Mouse (Mus musculus): ENCODE measurements around the gene Hepacam2. TPM values are rescaled to one million over a fixed set of nuclear protein-coding genes. Genes with fewer than 3 reads are reported as not detected.
"Not testable (repeated sequence)": the region's sequence is repeated elsewhere in the genome, so short reads cannot be mapped to it uniquely, and the experiment has no call there.

Gene Hepacam2
- polyA plus RNA-seq, 1 experiment from 2014 or later, result 0.23 TPM

GRCm38 (mm10) chr6:3463594-3463993, 34.5 kb downstream of the Hepacam2 start:
- TF ChIP-seq CTCF (IDR thresholded peaks at IDR 0.05), result no peak
- H3K27me3 ChIP-seq, result peaks cover 47% of the 10 kb centered on the region
- in situ Hi-C loops (cut with MboI; ENCODE audit: low pct_unique_long_range_greater_than_20kb), result no loop called here
- ChIA-PET CTCF (no interaction called here), POLR2A (no interaction called here)
- DNase-seq (ENCODE audit: low read depth, low spot score) (no peak), ATAC-seq (no peak)

- DNase-seq (ENCODE audit: low read depth, low spot score) (no peak), ATAC-seq (no peak)
- ChIA-PET POLR2A (no interaction called here), CTCF (interaction anchor here (1.1 kb wide), 1 partner anchor 12 kb away, joined by 3 read pairs; no protein-coding TSS in a partner anchor)
- no peak for TF ChIP-seq CTCF (IDR thresholded peaks at IDR 0.05)
- peaks cover 52% of the 10 kb centered on the region for H3K27me3 ChIP-seq
- in situ Hi-C loops (cut with MboI; ENCODE audit: low pct_unique_long_range_greater_than_20kb), result no loop called here
Observed at GRCm38 (mm10) chr6:3463026-3463425, 35.1 kb downstream of the Hepacam2 start.

GRCm38 (mm10) chr6:3455944-3456536, 42.1 kb downstream of the Hepacam2 start:
- peaks cover 36% of the 10 kb centered on the region for H3K27me3 ChIP-seq
- POLR2A ChIA-PET, result no interaction called here
- CTCF ChIA-PET, result interaction anchor here (1.4 kb wide), 1 partner anchor 8 kb away, joined by 3 read pairs; no protein-coding TSS in a partner anchor
- peak; percentile 89 for ATAC-seq
- no peak for TF ChIP-seq CTCF (IDR thresholded peaks at IDR 0.05)
- DNase-seq (ENCODE audit: low read depth, low spot score), result peak; percentile 15
- in situ Hi-C loops (cut with MboI; ENCODE audit: low pct_unique_long_range_greater_than_20kb), result no loop called here

GRCm38 (mm10) chr6:3454421-3454820, 43.7 kb downstream of the Hepacam2 start:
- POLR2A ChIA-PET, result no interaction called here
- in situ Hi-C loops (cut with MboI; ENCODE audit: low pct_unique_long_range_greater_than_20kb), result no loop called here
- no peak for TF ChIP-seq CTCF (IDR thresholded peaks at IDR 0.05)

GRCm38 (mm10) chr6:3447404-3447803, 50.7 kb downstream of the Hepacam2 start:
- ATAC-seq, result peak; percentile 57
- in situ Hi-C loops (cut with MboI; ENCODE audit: low pct_unique_long_range_greater_than_20kb), result loop anchor here (25.0 kb wide), 1 partner anchor 260 kb away; no protein-coding TSS in a partner anchor
- ChIA-PET POLR2A (no interaction called here), CTCF (interaction anchor here (0.6 to 1.8 kb wide), 7 partner anchors 9 to 264 kb away, joined by 3 to 10 read pairs (median 4); partner anchors contain the start of gene Samd9l)
- H3K27me3 ChIP-seq, result peaks cover 1% of the 10 kb centered on the region
- DNase-seq (ENCODE audit: low read depth, low spot score), result peak; percentile 15
- peak; percentile 97 for TF ChIP-seq CTCF (IDR thresholded peaks at IDR 0.05)

More at GRCm38 (mm10) chr6:3454421-3454820, 43.7 kb downstream of the Hepacam2 start:
- ATAC-seq (no peak), DNase-seq (ENCODE audit: low read depth, low spot score) (no peak)
- peaks cover 30% of the 10 kb centered on the region for H3K27me3 ChIP-seq
- CTCF ChIA-PET, result no interaction called here

- in situ Hi-C loops (cut with MboI; ENCODE audit: low pct_unique_long_range_greater_than_20kb), result loop anchor here (25.0 kb wide), 1 partner anchor 257 kb away; no protein-coding TSS in a partner anchor
- peak; percentile 47 for TF ChIP-seq CTCF (IDR thresholded peaks at IDR 0.05)
- no peak for DNase-seq (ENCODE audit: low read depth, low spot score)
- H3K27me3 ChIP-seq, result no peaks in the 10 kb centered on the region
- ChIA-PET CTCF (interaction anchor here (1.3 kb wide), 1 partner anchor 8 kb away, joined by 5 read pairs; no protein-coding TSS in a partner anchor), POLR2A (no interaction called here)
- ATAC-seq, result peak; percentile 31
Observed at GRCm38 (mm10) chr6:3443905-3444304, 54.2 kb downstream of the Hepacam2 start.

- no peak for ATAC-seq
- DNase-seq (ENCODE audit: low read depth, low spot score), result no peak
- no peak for TF ChIP-seq CTCF (IDR thresholded peaks at IDR 0.05)
- CTCF ChIA-PET, result interaction anchor here (0.9 to 2.3 kb wide), 2 partner anchors 8 to 11 kb away, joined by 5 to 10 read pairs; no protein-coding TSS in a partner anchor
- POLR2A ChIA-PET, result no interaction called here
- in situ Hi-C loops (cut with MboI; ENCODE audit: low pct_unique_long_range_greater_than_20kb), result loop anchor here (25.0 kb wide), 1 partner anchor 249 kb away; no protein-coding TSS in a partner anchor
- H3K27me3 ChIP-seq, result no peaks in the 10 kb centered on the region
Observed at GRCm38 (mm10) chr6:3436087-3436486, 62.0 kb downstream of the Hepacam2 start.

- DNase-seq (ENCODE audit: low read depth, low spot score); H3K27me3 ChIP-seq; ATAC-seq; POLR2A ChIA-PET; CTCF ChIA-PET: not testable (repeated sequence)
- in situ Hi-C loops (cut with MboI; ENCODE audit: low pct_unique_long_range_greater_than_20kb), result loop anchor here (25.0 kb wide), 1 partner anchor 244 kb away; no protein-coding TSS in a partner anchor
Observed at GRCm38 (mm10) chr6:3430976-3431375, 67.1 kb downstream of the Hepacam2 start.

GRCm38 (mm10) chr6:3427047-3427446, 71.1 kb downstream of the Hepacam2 start:
- CTCF ChIA-PET, result no interaction called here
- POLR2A ChIA-PET, result no interaction called here

GRCm38 (mm10) chr6:3425333-3425732, 72.8 kb downstream of the Hepacam2 start:
- in situ Hi-C loops (cut with MboI; ENCODE audit: low pct_unique_long_range_greater_than_20kb), result loop anchor here (5.0 to 25.0 kb wide), 2 partner anchors 38 to 238 kb away; no protein-coding TSS in a partner anchor
- H3K27me3 ChIP-seq; DNase-seq (ENCODE audit: low read depth, low spot score); POLR2A ChIA-PET; CTCF ChIA-PET: not testable (repeated sequence)
- peak; percentile 99 for ATAC-seq

More at GRCm38 (mm10) chr6:3427047-3427446, 71.1 kb downstream of the Hepacam2 start:
- in situ Hi-C loops (cut with MboI; ENCODE audit: low pct_unique_long_range_greater_than_20kb), result loop anchor here (5.0 to 25.0 kb wide), 2 partner anchors 40 to 240 kb away; no protein-coding TSS in a partner anchor
- no peak for ATAC-seq
- TF ChIP-seq CTCF (IDR thresholded peaks at IDR 0.05), result no peak
- H3K27me3 ChIP-seq, result no peaks in the 10 kb centered on the region
- no peak for DNase-seq (ENCODE audit: low read depth, low spot score)

GRCm38 (mm10) chr6:3424613-3425277, 73.4 kb downstream of the Hepacam2 start:
- in situ Hi-C loops (cut with MboI; ENCODE audit: low pct_unique_long_range_greater_than_20kb), result loop anchor here (5.0 to 25.0 kb wide), 2 partner anchors 37 to 237 kb away; no protein-coding TSS in a partner anchor
- CTCF ChIA-PET; POLR2A ChIA-PET; DNase-seq (ENCODE audit: low read depth, low spot score); H3K27me3 ChIP-seq: not testable (repeated sequence)
- peak; percentile 80 for ATAC-seq

Other genes with a start within 250 kb of the Hepacam2 start
- 18.7 TPM for gene Samd9l, start 98.7 kb downstream of the Hepacam2 start, polyA plus RNA-seq (2021)
- 28.6 TPM for gene Vps50, start 84 bp upstream of the Hepacam2 start, polyA plus RNA-seq (2021)